Mouse (Mus musculus): Measurements from ENCODE around the gene Smad3.

- no peak for TF ChIP-seq CTCF (IDR thresholded peaks at IDR 0.05; ENCODE audit: insufficient read depth, low read depth, low read length)
- TF ChIP-seq POLR2A (IDR thresholded peaks at IDR 0.05; ENCODE audit: insufficient read depth, low read depth, low read length), result no peak
Observed at GRCm38 (mm10) chr9:63745821-63746632, 11.8 kb downstream of the Smad3 start.
